Mouse (Mus musculus) MEL (cell line): Measurements from ENCODE around the gene Gtf3c2. TPM values are rescaled to one million over a fixed set of nuclear protein-coding genes. Genes with fewer than 3 reads are reported as not detected.

Experiments
- DNase-seq: peaks from one replicate; pipeline ENCODE4 v3.0.0; 2011; ENCODE audit warnings: low read depth, low spot score
- H3K27ac ChIP-seq: 2 replicates; pipeline ENCODE4 v1.5.1; 2012; ENCODE audit warnings: low read depth, mild to moderate bottlenecking, control low read depth, low read length, moderate library complexity; ENCODE audit not compliant: control insufficient read depth
- H3K27me3 ChIP-seq, 2 experiments: fragments of 150-350 bp in 1 of 2; sonication (generic) in 1 of 2; 2 replicates each; pipeline ENCODE4 v1.6.1; 2012; ENCODE audit warnings: low read length in 2 of 2, mild to moderate bottlenecking in 2 of 2, improper control_type of control experiment in 1 of 2, moderate library complexity in 1 of 2; ENCODE audit not compliant: insufficient read depth in 2 of 2, control insufficient read depth in 1 of 2
- H3K36me3 ChIP-seq, 2 experiments: 2 replicates each; pipeline ENCODE4 v1.6.1; 2012 to 2014; ENCODE audit warnings: low read length in 2 of 2, improper control_type of control experiment in 1 of 2, inconsistent platforms in 1 of 2, mild to moderate bottlenecking in 1 of 2; ENCODE audit not compliant: insufficient read depth in 2 of 2, control insufficient read depth in 1 of 2
- H3K4me1 ChIP-seq, 2 experiments: fragments of 150-350 bp in 1 of 2; sonication (generic) in 1 of 2; 2 replicates each; pipeline ENCODE4 v1.6.1; 2012; ENCODE audit warnings: low read length in 2 of 2, improper control_type of control experiment in 1 of 2, mild to moderate bottlenecking in 1 of 2; ENCODE audit not compliant: insufficient read depth in 2 of 2, control insufficient read depth in 1 of 2
- H3K4me3 ChIP-seq, 2 experiments: fragments of 150-350 bp in 1 of 2; sonication (generic) in 1 of 2; 2 replicates each; pipeline ENCODE4 v1.5.1; 2012; ENCODE audit warnings: low read depth in 2 of 2, low read length in 2 of 2, mild to moderate bottlenecking in 2 of 2, moderate library complexity in 2 of 2, control low read depth in 1 of 2, improper control_type of control experiment in 1 of 2; ENCODE audit not compliant: control insufficient read depth in 1 of 2, insufficient read depth in 1 of 2
- H3K79me2 ChIP-seq: 2 replicates; pipeline ENCODE4 v1.6.1; 2012; ENCODE audit warnings: mild to moderate bottlenecking, low read length, moderate library complexity; ENCODE audit not compliant: control insufficient read depth, poor library complexity, insufficient read depth
- H3K9ac ChIP-seq: 2 replicates; pipeline ENCODE4 v1.6.1; 2012; ENCODE audit warnings: low read depth, mild to moderate bottlenecking, control low read depth, low read length, moderate library complexity; ENCODE audit not compliant: control insufficient read depth, poor library complexity, severe bottlenecking
- H3K9me3 ChIP-seq: fragments of 150-350 bp; sonication (generic); replicated peaks from 2 replicates; pipeline ENCODE4 v1.6.1; 2012; ENCODE audit warnings: mild to moderate bottlenecking, low read length, improper control_type of control experiment, moderate library complexity; ENCODE audit not compliant: insufficient read depth
- BHLHE40 ChIP-seq: IDR thresholded peaks from 2 replicates; pipeline ENCODE4 v1.6.1; 2012; ENCODE audit warnings: low read depth, mild to moderate bottlenecking, inconsistent platforms, low read length, improper control_type of control experiment, borderline replicate concordance
- CTCF ChIP-seq, 3 experiments: IDR thresholded peaks in 2 of 3; conservative IDR thresholded peaks in 1 of 3; 2 replicates each; pipeline ENCODE4 v1.5.1; 2011 to 2012; ENCODE audit warnings: low read length in 3 of 3, low read depth in 2 of 3, mild to moderate bottlenecking in 2 of 3, improper control_type of control experiment in 1 of 3, inconsistent platforms in 1 of 3, mixed read lengths in 1 of 3, moderate library complexity in 1 of 3; ENCODE audit not compliant: control insufficient read depth in 1 of 3, insufficient read depth in 1 of 3, poor library complexity in 1 of 3, severe bottlenecking in 1 of 3
- E2F4 ChIP-seq: IDR thresholded peaks from 2 replicates; pipeline ENCODE4 v1.6.1; 2011; ENCODE audit warnings: low read depth, low read length, improper control_type of control experiment, borderline replicate concordance
- ELF1 ChIP-seq: IDR thresholded peaks from 2 replicates; pipeline ENCODE4 v1.6.1; 2014; ENCODE audit warnings: low read depth, mild to moderate bottlenecking, inconsistent platforms, low read length, improper control_type of control experiment, moderate library complexity
- ETS1 ChIP-seq: IDR thresholded peaks from 2 replicates; pipeline ENCODE4 v1.6.1; 2012; ENCODE audit warnings: low read depth, mild to moderate bottlenecking, inconsistent platforms, low read length, improper control_type of control experiment, moderate library complexity
- GABPA ChIP-seq: IDR thresholded peaks from 2 replicates; pipeline ENCODE4 v1.6.1; 2012; ENCODE audit warnings: low read depth, mild to moderate bottlenecking, inconsistent platforms, low read length, improper control_type of control experiment, moderate library complexity
- GATA1 ChIP-seq: IDR thresholded peaks from 2 replicates; pipeline ENCODE4 v1.6.1; 2011; ENCODE audit warnings: low read depth, low read length, improper control_type of control experiment
- HCFC1 ChIP-seq: IDR thresholded peaks from 2 replicates; pipeline ENCODE4 v1.6.1; 2012; ENCODE audit warnings: low read depth, mild to moderate bottlenecking, inconsistent platforms, low read length, improper control_type of control experiment, moderate library complexity
- JUND ChIP-seq: IDR thresholded peaks from 2 replicates; pipeline ENCODE4 v1.6.1; 2011; ENCODE audit warnings: low read depth, mild to moderate bottlenecking, improper control_type of control experiment, low read length
- KAT2A ChIP-seq: conservative IDR thresholded peaks from 2 replicates; pipeline ENCODE4 v1.6.1; 2012; ENCODE audit warnings: low read depth, low read length, improper control_type of control experiment, inconsistent platforms
- MAFK ChIP-seq: IDR thresholded peaks from 2 replicates; pipeline ENCODE4 v1.6.1; 2011; ENCODE audit warnings: low read depth, mild to moderate bottlenecking, low read length, improper control_type of control experiment, borderline replicate concordance
- MAX ChIP-seq: IDR thresholded peaks from 2 replicates; pipeline ENCODE4 v1.6.1; 2011; ENCODE audit warnings: low read length, improper control_type of control experiment
- MAZ ChIP-seq: IDR thresholded peaks from 2 replicates; pipeline ENCODE4 v1.6.1; 2012; ENCODE audit warnings: low read depth, mild to moderate bottlenecking, inconsistent platforms, low read length, improper control_type of control experiment
- MEF2A ChIP-seq: IDR thresholded peaks from 2 replicates; pipeline ENCODE4 v1.6.1; 2014; ENCODE audit warnings: low read depth, mild to moderate bottlenecking, inconsistent platforms, low read length, improper control_type of control experiment; ENCODE audit not compliant: poor library complexity, insufficient replicate concordance, severe bottlenecking; ENCODE audit errors: extremely low read depth
- MXI1 ChIP-seq: IDR thresholded peaks from 2 replicates; pipeline ENCODE4 v1.6.1; 2011; ENCODE audit warnings: mild to moderate bottlenecking, low read depth, low read length, improper control_type of control experiment
- MYC ChIP-seq: IDR thresholded peaks from 2 replicates; pipeline ENCODE4 v1.6.1; 2011; ENCODE audit warnings: low read depth, mild to moderate bottlenecking, low read length, improper control_type of control experiment, moderate library complexity
- NELFE ChIP-seq: IDR thresholded peaks from 2 replicates; pipeline ENCODE4 v1.6.1; 2011; ENCODE audit warnings: low read depth, low read length, improper control_type of control experiment
- NRF1 ChIP-seq: IDR thresholded peaks from 2 replicates; pipeline ENCODE4 v1.6.1; 2014; ENCODE audit warnings: low read depth, mild to moderate bottlenecking, inconsistent platforms, low read length, improper control_type of control experiment, moderate library complexity; ENCODE audit not compliant: poor library complexity, insufficient read depth, severe bottlenecking
- RAD21 ChIP-seq: IDR thresholded peaks from 2 replicates; pipeline ENCODE4 v1.6.1; 2011; ENCODE audit warnings: mild to moderate bottlenecking, low read depth, low read length, improper control_type of control experiment
- RCOR1 ChIP-seq: IDR thresholded peaks from 2 replicates; pipeline ENCODE4 v1.6.1; 2012; ENCODE audit warnings: low read depth, mild to moderate bottlenecking, inconsistent platforms, low read length, improper control_type of control experiment
- SIN3A ChIP-seq: IDR thresholded peaks from 2 replicates; pipeline ENCODE4 v1.6.1; 2012; ENCODE audit warnings: low read length, improper control_type of control experiment, inconsistent platforms
- TAL1 ChIP-seq: IDR thresholded peaks from 2 replicates; pipeline ENCODE4 v1.6.1; 2012; ENCODE audit warnings: mild to moderate bottlenecking, inconsistent platforms, low read length, moderate library complexity, mixed read lengths
- TBP ChIP-seq: IDR thresholded peaks from 2 replicates; pipeline ENCODE4 v1.8.0; 2011; ENCODE audit warnings: low read depth, low read length, improper control_type of control experiment
- TCF12 ChIP-seq: IDR thresholded peaks from 2 replicates; pipeline ENCODE4 v1.6.1; 2014; ENCODE audit warnings: low read depth, mild to moderate bottlenecking, inconsistent platforms, low read length, improper control_type of control experiment, moderate library complexity
- UBTF ChIP-seq: IDR thresholded peaks from 2 replicates; pipeline ENCODE4 v1.6.1; 2012; ENCODE audit warnings: low read depth, mild to moderate bottlenecking, inconsistent platforms, low read length, improper control_type of control experiment, moderate library complexity, borderline replicate concordance; ENCODE audit not compliant: insufficient read depth
- ZC3H11A ChIP-seq: IDR thresholded peaks from 2 replicates; pipeline ENCODE4 v1.6.1; 2012; ENCODE audit warnings: low read depth, mild to moderate bottlenecking, inconsistent platforms, low read length, improper control_type of control experiment
- ZKSCAN1 ChIP-seq: IDR thresholded peaks from 2 replicates; pipeline ENCODE4 v1.6.1; 2012; ENCODE audit warnings: low read depth, mild to moderate bottlenecking, inconsistent platforms, low read length, improper control_type of control experiment, moderate library complexity
- ZNF384 ChIP-seq: IDR thresholded peaks from 2 replicates; pipeline ENCODE4 v1.6.1; 2012; ENCODE audit warnings: low read depth, mild to moderate bottlenecking, inconsistent platforms, low read length, improper control_type of control experiment
- polyA plus RNA-seq, 2 experiments: library from polyadenylated mRNA; stranded (reverse) in 1 of 2; unstranded in 1 of 2; fragments of >175 nt in 1 of 2; fragments of >200 nt in 1 of 2; gene quantifications; 2 replicates each; pipeline versions ENCODE4 v1.2.1 to v1.2.4; 2012; ENCODE audit warnings: low replicate concordance in 2 of 2, low read depth in 1 of 2; ENCODE audit not compliant: insufficient read length in 2 of 2, insufficient read depth in 1 of 2, missing spikeins in 1 of 2
- total RNA-seq: library from RNA; depleted of rRNA; stranded (reverse); fragments of 300-350 nt; gene quantifications from 2 replicates; pipeline ENCODE4 v1.2.3, GENCODE M21; 2012

Gtf3c2 gene
- total and polyA plus RNA-seq, 3 experiments = 50.9 to 129 TPM; not detected in 1

GRCm38 (mm10) chr5:31116912-31117311 is 63.0 kb downstream of the Gtf3c2 start:
- H3K9ac ChIP-seq = no peak overlapping the region
- DNase-seq = no peak
- no peak overlapping the region for H3K4me3 ChIP-seq
- TF ChIP-seq ZC3H11A = no peak
- no peak for TF ChIP-seq TAL1
- no peak for TF ChIP-seq TBP
- TF ChIP-seq E2F4 = no peak
- TF ChIP-seq MYC = no peak
- no peak for TF ChIP-seq KAT2A
- no peak for TF ChIP-seq UBTF
- no peak for TF ChIP-seq RAD21
- no peak for TF ChIP-seq ZNF384
- no peak for TF ChIP-seq TCF12
- no peak for TF ChIP-seq MAFK
- no peak for TF ChIP-seq RCOR1
- TF ChIP-seq JUND = no peak
- TF ChIP-seq GATA1 = no peak
- TF ChIP-seq SIN3A = no peak
- TF ChIP-seq ZKSCAN1 = no peak
- TF ChIP-seq ELF1 = no peak
- TF ChIP-seq NELFE = no peak
- no peak for TF ChIP-seq BHLHE40
- no peak for TF ChIP-seq MAZ
- no peaks in the 10 kb centered on the region for H3K79me2 ChIP-seq
- no peaks in the 10 kb centered on the region for H3K9me3 ChIP-seq
- H3K27me3 ChIP-seq = peaks cover 6 to 17% of the 10 kb centered on the region in 2 experiments
- H3K4me1 ChIP-seq = peaks cover 2 to 7% of the 10 kb centered on the region in 2 experiments; a peak in 3 of 4 replicates
- H3K27ac ChIP-seq = no peak overlapping the region
- H3K36me3 ChIP-seq = peaks cover 0 to 5% of the 10 kb centered on the region in 2 experiments; a peak in 1 of 4 replicates

- DNase-seq = no peak
- Histone ChIP-seq H3K27ac (no peak within 1 kb of the TSS), H3K9me3 (no peaks in the 10 kb centered on the region), H3K4me1 (peaks cover 1 to 4% of the 10 kb centered on the region in 2 experiments; a peak in 3 of 4 replicates), H3K4me3 (no peak within 1 kb of the TSS), H3K9ac (no peak within 1 kb of the TSS), H3K27me3 (peaks cover 6 to 18% of the 10 kb centered on the region in 2 experiments), H3K79me2 (no peaks in the 10 kb centered on the region), H3K36me3 (peaks cover 0 to 4% of the 10 kb centered on the region in 2 experiments; a peak in 1 of 4 replicates)
- TF ChIP-seq MXI1 (no peak), GABPA (no peak), MEF2A (no peak), RCOR1 (no peak), ETS1 (no peak), E2F4 (no peak), RAD21 (no peak), SIN3A (no peak), NRF1 (no peak), NELFE (no peak), MYC (no peak), CTCF (IDR thresholded peaks at IDR 0.05 in 2 of 3, conservative IDR thresholded peaks at IDR 0.05 in 1 of 3; ENCODE audit: control insufficient read depth in 1 of 3, insufficient read depth in 1 of 3, low read depth in 2 of 3, low read length in 3 of 3, poor library complexity in 1 of 3, severe bottlenecking in 1 of 3) (no peak), UBTF (no peak), ZC3H11A (no peak), ZNF384 (no peak), HCFC1 (no peak), KAT2A (no peak), MAX (no peak)
Measured at GRCm38 (mm10) chr5:31116354-31116753, 63.6 kb downstream of the Gtf3c2 start, which contains the start of gene Trim54. Trim54 (plus strand) TSS chr5:31116712.
